21 mouse cellular contexts compared by ENCODE assay signal in the genomic region with DNA sequence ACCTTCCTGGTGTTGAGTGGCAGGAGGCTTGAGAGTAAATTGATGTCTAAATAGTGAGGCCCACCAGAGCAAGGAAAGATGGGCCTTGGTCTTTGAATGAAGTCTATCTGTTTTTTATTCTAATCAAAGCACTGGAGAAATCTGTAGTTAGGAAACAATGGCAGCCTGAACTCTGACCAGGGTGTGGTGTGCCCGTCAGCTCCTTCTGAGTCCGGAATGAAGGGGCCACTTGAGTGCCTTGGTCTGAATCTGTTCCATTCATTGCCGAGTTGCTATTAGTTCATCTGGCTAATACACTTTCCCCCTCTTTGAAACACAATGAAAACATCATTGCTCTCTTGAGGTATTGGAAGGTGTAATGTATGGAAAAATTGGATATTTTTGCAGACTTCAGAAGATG.
DNase-seq lines count a peak whose midpoint lies in the region; ATAC-seq and TF ChIP-seq lines count a peak whose summit lies in the region.
"Had no signal": no experiment of that assay in that cellular context is flagged by ENCODE, and none has a peak within 500 bp of the region (broad histone marks: within the 10 kb centered on the region; RNA-seq: fewer than 3 reads in every experiment).

No protein-coding gene starts in this region.

- no peak for ATAC-seq in forebrain, postnatal 0 days
- ATAC-seq in kidney, embryonic 15.5 days (replicated peaks; ENCODE audit: low FRiP score) = no peak
- no peak for ATAC-seq in liver, embryonic 16.5 days (ENCODE audit: low read depth)
- no peak for ATAC-seq in liver, embryonic 11.5 days (replicated peaks; ENCODE audit: low FRiP score)
- ATAC-seq in intestine, postnatal 0 days = peak; percentile 76
- ATAC-seq: CD4-positive, CD25-positive, alpha-beta regulatory T cell, adult 4 months; forebrain, embryonic 13.5 days had no signal

- no peak overlapping the region for H3K4me3 ChIP-seq in forebrain, embryonic 10.5 days
- H3K4me3 ChIP-seq in forebrain, postnatal 0 days (ENCODE audit: low read depth, low read length) = no peak overlapping the region
- no peak overlapping the region for H3K4me3 ChIP-seq in kidney, embryonic 15.5 days (replicated peaks)
- H3K4me3 ChIP-seq in liver, embryonic 16.5 days (ENCODE audit: low read depth, low read length) = no peak overlapping the region
- no peak overlapping the region for H3K4me3 ChIP-seq in liver, embryonic 11.5 days (ENCODE audit: low read depth, low read length)
- H3K4me3 ChIP-seq in intestine, postnatal 0 days (ENCODE audit: low read depth, low read length) = 0 out of 2 replicates have a peak overlapping the region, but pooled peaks have one; percentile 1
- H3K4me3 ChIP-seq: embryonic facial prominence, embryonic 13.5 days; forebrain, embryonic 13.5 days; heart, embryonic 15.5 days; hindbrain, embryonic 15.5 days had no signal

- no peaks in the 10 kb centered on the region for H3K9me3 ChIP-seq in forebrain, embryonic 10.5 days
- H3K9me3 ChIP-seq in forebrain, postnatal 0 days (ENCODE audit: low read length) = no peaks in the 10 kb centered on the region
- H3K9me3 ChIP-seq in kidney, embryonic 15.5 days (replicated peaks) = no peaks in the 10 kb centered on the region
- H3K9me3 ChIP-seq in liver, embryonic 16.5 days (replicated peaks; ENCODE audit: control insufficient read depth, low read length) = no peaks in the 10 kb centered on the region
- H3K9me3 ChIP-seq in liver, embryonic 11.5 days (ENCODE audit: control insufficient read depth, low read length) = no peaks in the 10 kb centered on the region
- no peaks in the 10 kb centered on the region for H3K9me3 ChIP-seq in intestine, postnatal 0 days (ENCODE audit: control insufficient read depth)
- H3K9me3 ChIP-seq: embryonic facial prominence, embryonic 13.5 days; forebrain, embryonic 13.5 days; heart, embryonic 15.5 days; hindbrain, embryonic 15.5 days had no signal

- DNase-seq in forebrain, embryonic 10.5 days (ENCODE audit: extremely low spot score, low spot score) = no peak
- DNase-seq in forebrain, postnatal 0 days = no peak
- DNase-seq in kidney, postnatal 10 days = no peak
- no peak for DNase-seq in liver, embryonic 11.5 days (ENCODE audit: low spot score)
- no peak for DNase-seq in spleen, adult 12 weeks (ENCODE audit: low spot score)
- DNase-seq: adrenal gland, postnatal 14 days; B cell, adult 2 months; cerebellum, adult 11-12 months; cerebellum, adult 9-10 months; cerebellum, postnatal 36 days; gastrocnemius, postnatal 36 days; heart, adult 11 months; heart, postnatal 14 days had no signal

- H3K36me3 ChIP-seq in forebrain, embryonic 10.5 days (replicated peaks) = peaks cover 18% of the 10 kb centered on the region
- H3K36me3 ChIP-seq in forebrain, postnatal 0 days (ENCODE audit: insufficient read depth) = no peaks in the 10 kb centered on the region
- peaks cover 13% of the 10 kb centered on the region for H3K36me3 ChIP-seq in kidney, embryonic 15.5 days
- H3K36me3 ChIP-seq in liver, embryonic 16.5 days (ENCODE audit: control insufficient read depth, insufficient read depth) = no peaks in the 10 kb centered on the region
- H3K36me3 ChIP-seq in liver, embryonic 11.5 days (ENCODE audit: control insufficient read depth, insufficient read depth, low read length) = no peaks in the 10 kb centered on the region; the same call in 1 of the 2 replicates
- peaks cover 12% of the 10 kb centered on the region for H3K36me3 ChIP-seq in intestine, postnatal 0 days (ENCODE audit: control insufficient read depth, insufficient read depth)
- H3K36me3 ChIP-seq: hindbrain, embryonic 15.5 days had no signal

- H3K27me3 ChIP-seq in forebrain, embryonic 10.5 days (ENCODE audit: poor library complexity, severe bottlenecking) = no peaks in the 10 kb centered on the region
- no peaks in the 10 kb centered on the region for H3K27me3 ChIP-seq in forebrain, postnatal 0 days (ENCODE audit: insufficient read depth, low read length)
- no peaks in the 10 kb centered on the region for H3K27me3 ChIP-seq in kidney, embryonic 15.5 days
- H3K27me3 ChIP-seq in liver, embryonic 16.5 days (ENCODE audit: control insufficient read depth, insufficient read depth, low read depth, low read length) = no peaks in the 10 kb centered on the region
- H3K27me3 ChIP-seq in liver, embryonic 11.5 days (replicated peaks; ENCODE audit: control insufficient read depth, insufficient read depth, low read length) = no peaks in the 10 kb centered on the region
- no peaks in the 10 kb centered on the region for H3K27me3 ChIP-seq in intestine, postnatal 0 days (replicated peaks; ENCODE audit: control insufficient read depth, insufficient read depth, low read length)
- H3K27me3 ChIP-seq: embryonic facial prominence, embryonic 13.5 days; forebrain, embryonic 13.5 days; heart, embryonic 15.5 days; hindbrain, embryonic 15.5 days had no signal

- no peak for TF ChIP-seq CTCF in forebrain, postnatal 0 days (IDR thresholded peaks at IDR 0.05; ENCODE audit: low read depth)
- no peak for TF ChIP-seq CTCF in intestine, postnatal 0 days (IDR thresholded peaks at IDR 0.05; ENCODE audit: low read depth)

- no peak overlapping the region for H3K9ac ChIP-seq in forebrain, postnatal 0 days
- no peak overlapping the region for H3K9ac ChIP-seq in kidney, embryonic 15.5 days
- H3K9ac ChIP-seq in liver, embryonic 16.5 days (ENCODE audit: low read depth, low read length) = no peak overlapping the region
- no peak overlapping the region for H3K9ac ChIP-seq in liver, embryonic 11.5 days (ENCODE audit: low read depth, low read length)
- no peak overlapping the region for H3K9ac ChIP-seq in intestine, postnatal 0 days (ENCODE audit: low read depth, low read length)
- H3K9ac ChIP-seq: embryonic facial prominence, embryonic 13.5 days; forebrain, embryonic 13.5 days; heart, embryonic 15.5 days; hindbrain, embryonic 15.5 days had no signal

- WGBS in forebrain, embryonic 10.5 days = 46% methylated on average over 3 of the region's 3 CpGs
- WGBS in forebrain, postnatal 0 days = 31% methylated on average over 3 of the region's 3 CpGs
- WGBS in kidney, embryonic 15.5 days = 68% methylated on average over 3 of the region's 3 CpGs
- 64% methylated on average over 3 of the region's 3 CpGs for WGBS in liver, embryonic 16.5 days (ENCODE audit: insufficient replicate concordance)
- WGBS in liver, embryonic 11.5 days = 83% methylated on average over 3 of the region's 3 CpGs
- 36% methylated on average over 3 of the region's 3 CpGs for WGBS in intestine, postnatal 0 days

- peaks cover 23% of the 10 kb centered on the region for H3K4me1 ChIP-seq in forebrain, embryonic 10.5 days
- H3K4me1 ChIP-seq in forebrain, postnatal 0 days (ENCODE audit: insufficient read depth) = no peaks in the 10 kb centered on the region
- peaks cover 40% of the 10 kb centered on the region for H3K4me1 ChIP-seq in kidney, embryonic 15.5 days
- peaks cover 8% of the 10 kb centered on the region for H3K4me1 ChIP-seq in liver, embryonic 16.5 days (ENCODE audit: control insufficient read depth, low read depth, low read length)
- H3K4me1 ChIP-seq in liver, embryonic 11.5 days (replicated peaks; ENCODE audit: control insufficient read depth, insufficient read depth, low read length) = peaks cover 10% of the 10 kb centered on the region
- peaks cover 2% of the 10 kb centered on the region; the same call in 1 of the 2 replicates for H3K4me1 ChIP-seq in intestine, postnatal 0 days (replicated peaks; ENCODE audit: control insufficient read depth, insufficient read depth, low read length)

- 0 out of 2 replicates have a peak overlapping the region, but pooled peaks have one; percentile 30 for H3K27ac ChIP-seq in forebrain, embryonic 10.5 days
- H3K27ac ChIP-seq in forebrain, postnatal 0 days (ENCODE audit: low read depth, low read length) = no peak overlapping the region
- peak overlapping the region; percentile 43 for H3K27ac ChIP-seq in kidney, embryonic 15.5 days
- no peak overlapping the region for H3K27ac ChIP-seq in liver, embryonic 16.5 days (ENCODE audit: low read length)
- no peak overlapping the region for H3K27ac ChIP-seq in liver, embryonic 11.5 days (ENCODE audit: low read depth, low read length)
- peak overlapping the region; percentile 88 for H3K27ac ChIP-seq in intestine, postnatal 0 days (ENCODE audit: low read depth, low read length)
- H3K27ac ChIP-seq: embryonic facial prominence, embryonic 13.5 days; forebrain, embryonic 13.5 days; heart, embryonic 15.5 days; hindbrain, embryonic 15.5 days had no signal

- no peak overlapping the region for H3K4me2 ChIP-seq in forebrain, postnatal 0 days (ENCODE audit: low read depth)
- H3K4me2 ChIP-seq in kidney, embryonic 15.5 days = no peak overlapping the region
- 0 out of 2 replicates have a peak overlapping the region, but pooled peaks have one; percentile 37 for H3K4me2 ChIP-seq in liver, embryonic 16.5 days (ENCODE audit: low read depth, low read length)
- no peak overlapping the region for H3K4me2 ChIP-seq in liver, embryonic 11.5 days
- H3K4me2 ChIP-seq in intestine, postnatal 0 days (replicated peaks; ENCODE audit: low read depth) = peak overlapping the region; percentile 53
- H3K4me2 ChIP-seq: embryonic facial prominence, embryonic 13.5 days; forebrain, embryonic 13.5 days; heart, embryonic 15.5 days; hindbrain, embryonic 15.5 days had no signal

Comparison
In these comparisons a context has a peak if more than half of its experiments do, and no peak if none do; other contexts are left out.
1. H3K27ac ChIP-seq: peak in forebrain, embryonic 10.5 days (single experiment), kidney, embryonic 15.5 days (single experiment) and intestine, postnatal 0 days (single experiment); none in forebrain, postnatal 0 days (single experiment), liver, embryonic 16.5 days (single experiment) and liver, embryonic 11.5 days (single experiment).
2. H3K4me2 ChIP-seq: peak in liver, embryonic 16.5 days (single experiment) and intestine, postnatal 0 days (single experiment); none in forebrain, postnatal 0 days (single experiment), kidney, embryonic 15.5 days (single experiment) and liver, embryonic 11.5 days (single experiment).